Mouse (Mus musculus): ENCODE data around the gene Plppr4. TPM values are rescaled to one million over a fixed set of nuclear protein-coding genes. Genes with fewer than 3 reads are reported as not detected.

The Plppr4 gene
- total and polyA plus RNA-seq, 3 experiments = not detected

DNA sequence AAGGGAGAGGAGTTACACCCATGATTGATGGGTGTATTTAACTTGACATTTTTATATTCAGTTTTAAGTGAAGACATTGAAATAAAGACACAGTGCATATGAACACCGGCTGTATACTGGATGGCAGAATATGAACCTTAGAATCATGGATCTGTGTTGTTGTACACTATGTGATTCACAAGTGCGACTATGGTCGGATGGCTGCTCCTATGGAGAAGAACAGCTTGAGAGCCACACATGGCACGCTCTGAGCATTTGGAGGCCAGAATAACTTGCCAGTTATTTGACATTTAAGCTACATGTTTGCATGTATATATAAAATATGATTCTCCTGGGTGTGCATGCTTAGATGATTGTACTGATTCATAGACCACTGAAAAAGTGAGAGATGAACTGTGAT, 53.1 kb downstream of the Plppr4 start:
- no peak overlapping the region for H3K4me2 ChIP-seq (ENCODE audit: insufficient read depth, low read depth, poor library complexity, severe bottlenecking)
- H3K27me3 ChIP-seq (replicated peaks) = no peaks in the 10 kb centered on the region
- no peak overlapping the region for H3K4me3 ChIP-seq (replicated peaks in 1 of 3; ENCODE audit: low read depth in 2 of 3, low read length in 2 of 3, poor library complexity in 1 of 3)
- DNase-seq (ENCODE audit: extremely low read depth) = no peak
- TF ChIP-seq JUN (IDR thresholded peaks at IDR 0.05; ENCODE audit: insufficient read depth, low read depth, low read length) (no peak), E2F4 (IDR thresholded peaks at IDR 0.05; ENCODE audit: insufficient replicate concordance, low read depth, low read length) (no peak), NELFE (IDR thresholded peaks at IDR 0.05; ENCODE audit: low read depth, low read length) (no peak), POLR2AphosphoS2 (IDR thresholded peaks at IDR 0.05; ENCODE audit: low read depth, low read length) (no peak), RAD21 (IDR thresholded peaks at IDR 0.05; ENCODE audit: low read depth, low read length) (no peak), KAT2A (IDR thresholded peaks at IDR 0.05; ENCODE audit: insufficient replicate concordance, low read length) (no peak), BHLHE40 (IDR thresholded peaks at IDR 0.05; ENCODE audit: low read depth, low read length) (no peak), USF1 (IDR thresholded peaks at IDR 0.05; ENCODE audit: low read depth, low read length) (no peak), RCOR1 (conservative IDR thresholded peaks at IDR 0.05; ENCODE audit: low read depth, low read length) (no peak), ZNF384 (IDR thresholded peaks at IDR 0.05; ENCODE audit: low read depth, low read length) (no peak)
- H3K9ac ChIP-seq (ENCODE audit: insufficient read depth, low read depth) = no peak overlapping the region
- peaks cover 3 to 24% of the 10 kb centered on the region in 2 experiments; a peak in 3 of 4 replicates for H3K4me1 ChIP-seq (ENCODE audit: control insufficient read depth in 1 of 2, insufficient read depth in 2 of 2)
- H3K9me3 ChIP-seq (replicated peaks; ENCODE audit: low read length) = no peaks in the 10 kb centered on the region
- in situ Hi-C loops (cut with MboI; ENCODE audit: low pct_ligation_motif_present, low pct_unique_long_range_greater_than_20kb, low sequenced_read_pairs) = no loop called here
- dilution Hi-C loops (cut with MboI; ENCODE audit: extremely low pct_ligation_motif_present, extremely low pct_unique_long_range_greater_than_20kb, low sequenced_read_pairs) = no loop called here
- no peaks in the 10 kb centered on the region for H3K36me3 ChIP-seq (replicated peaks in 1 of 2; ENCODE audit: control insufficient read depth in 1 of 2, insufficient read depth in 1 of 2, low read length in 1 of 2)
- H3K79me2 ChIP-seq (replicated peaks; ENCODE audit: control insufficient read depth, extremely low read depth, insufficient read depth, poor library complexity, severe bottlenecking) = no peaks in the 10 kb centered on the region
- H3K27ac ChIP-seq (ENCODE audit: insufficient read depth, low read depth) = no peak overlapping the region

DNA sequence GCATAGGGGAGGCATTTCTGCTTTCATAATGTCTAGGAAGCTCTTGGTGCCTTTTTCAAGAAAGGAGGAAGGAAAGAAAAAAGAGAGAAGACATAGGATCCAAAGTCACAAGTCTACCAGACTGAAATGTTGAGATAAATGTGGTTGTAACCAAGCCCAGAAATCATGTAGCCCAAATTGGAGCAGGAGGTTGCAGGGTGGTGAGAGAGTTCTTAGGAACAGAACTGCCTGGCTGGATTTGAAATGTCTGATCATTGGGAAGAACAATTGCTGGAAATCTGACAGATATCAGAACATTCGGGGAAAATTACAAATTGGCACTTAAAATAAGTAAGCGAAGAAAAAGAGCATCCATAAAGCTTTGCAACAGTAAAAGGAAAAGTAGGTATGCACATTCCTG, 56.6 kb downstream of the Plppr4 start:
- H3K36me3 ChIP-seq (replicated peaks in 1 of 2; ENCODE audit: control insufficient read depth in 1 of 2, insufficient read depth in 1 of 2, low read length in 1 of 2) = no peaks in the 10 kb centered on the region
- H3K27me3 ChIP-seq (replicated peaks) = no peaks in the 10 kb centered on the region
- peaks cover 8 to 41% of the 10 kb centered on the region in 2 experiments for H3K4me1 ChIP-seq (ENCODE audit: control insufficient read depth in 1 of 2, insufficient read depth in 2 of 2)
- no peaks in the 10 kb centered on the region for H3K9me3 ChIP-seq (replicated peaks; ENCODE audit: low read length)
- in situ Hi-C loops (cut with MboI; ENCODE audit: low pct_ligation_motif_present, low pct_unique_long_range_greater_than_20kb, low sequenced_read_pairs) (no loop called here), dilution Hi-C loops (cut with MboI; ENCODE audit: extremely low pct_ligation_motif_present, extremely low pct_unique_long_range_greater_than_20kb, low sequenced_read_pairs) (no loop called here)
- H3K27ac ChIP-seq (ENCODE audit: insufficient read depth, low read depth) = no peak overlapping the region
- no peaks in the 10 kb centered on the region for H3K79me2 ChIP-seq (replicated peaks; ENCODE audit: control insufficient read depth, extremely low read depth, insufficient read depth, poor library complexity, severe bottlenecking)
- no peak overlapping the region for H3K9ac ChIP-seq (ENCODE audit: insufficient read depth, low read depth)
- no peak overlapping the region for H3K4me3 ChIP-seq (replicated peaks in 1 of 3; ENCODE audit: low read depth in 2 of 3, low read length in 2 of 3, poor library complexity in 1 of 3)
- DNase-seq (ENCODE audit: extremely low read depth) = no peak
- TF ChIP-seq MEF2A (IDR thresholded peaks at IDR 0.05; ENCODE audit: borderline replicate concordance, low read depth, low read length) (no peak), IRF4 (IDR thresholded peaks at IDR 0.05; ENCODE audit: low read depth, low read length) (no peak), TCF12 (IDR thresholded peaks at IDR 0.05; ENCODE audit: low read depth, low read length) (no peak), JUN (IDR thresholded peaks at IDR 0.05; ENCODE audit: insufficient read depth, low read depth, low read length) (no peak), POLR2AphosphoS2 (IDR thresholded peaks at IDR 0.05; ENCODE audit: low read depth, low read length) (no peak), CHD2 (IDR thresholded peaks at IDR 0.05; ENCODE audit: low read length) (no peak), SMC3 (IDR thresholded peaks at IDR 0.05; ENCODE audit: low read depth, low read length) (no peak), CTCF (conservative IDR thresholded peaks at IDR 0.05 in 1 of 2, IDR thresholded peaks at IDR 0.05 in 1 of 2; ENCODE audit: low read depth in 2 of 2, low read length in 2 of 2) (no peak), POLR2A (IDR thresholded peaks at IDR 0.05; ENCODE audit: low read depth, low read length) (no peak), ZKSCAN1 (IDR thresholded peaks at IDR 0.05; ENCODE audit: borderline replicate concordance, low read depth, low read length) (no peak), TBP (conservative IDR thresholded peaks at IDR 0.05; ENCODE audit: low read depth, low read length) (no peak)
- no peak overlapping the region for H3K4me2 ChIP-seq (ENCODE audit: insufficient read depth, low read depth, poor library complexity, severe bottlenecking)
